Mouse (Mus musculus): ENCODE data around the gene Yes1. TPM values are rescaled to one million over a fixed set of nuclear protein-coding genes. Genes with fewer than 3 reads are reported as not detected.

The Yes1 gene
- 2.5 TPM for polyA plus RNA-seq (2012; fragmentation: generic; extraction: Trizol)
- long read RNA-seq, experiment 1, partial matches to known transcripts = 2 of 4 reads
- long read RNA-seq, experiment 1, other reads (novel, unspliced or antisense) = 0 of 4 reads
- long read RNA-seq, experiment 2, full-length matches to known transcripts = 134 of 150 reads
- long read RNA-seq, experiment 2, partial matches to known transcripts = 5 of 150 reads
- long read RNA-seq, experiment 2, other reads (novel, unspliced or antisense) = 11 of 150 reads

DNA sequence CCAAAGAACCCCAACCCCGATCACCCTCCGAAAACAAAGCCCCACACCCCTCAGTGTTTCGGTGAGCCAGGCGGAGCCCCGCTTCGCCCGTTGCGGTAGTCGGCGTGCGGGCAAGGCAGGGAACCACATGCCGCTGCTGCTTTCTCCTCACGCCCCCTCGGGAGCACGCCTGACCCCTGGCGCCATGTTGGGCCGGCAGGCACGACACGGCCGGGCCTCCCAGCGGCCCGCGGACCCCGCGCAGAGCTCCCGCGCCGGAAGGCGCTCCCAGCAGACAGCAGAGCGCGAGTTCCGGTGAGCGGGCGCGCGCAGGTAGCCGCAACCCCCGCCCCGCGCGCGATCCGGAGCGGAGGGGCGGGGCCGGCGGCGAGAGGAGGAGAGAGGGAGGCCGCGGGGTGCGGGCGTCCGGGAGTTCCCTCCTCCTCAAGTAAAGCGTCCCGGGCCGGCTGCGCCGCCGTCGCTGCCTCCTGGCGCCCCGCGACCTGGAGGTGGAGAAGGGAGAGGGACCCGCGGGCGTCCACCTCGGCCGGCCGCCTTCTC lies at the start of gene Yes1:
Gene Yes1 (plus strand): TSS at position 371 of the 540 bp plus-strand sequence.
- H3K79me2 ChIP-seq (ENCODE audit: control insufficient read depth, insufficient read depth) = peaks cover 29% of the 10 kb centered on the region
- peak within 1 kb of the TSS; percentile 92 for H3ac ChIP-seq (ENCODE audit: control insufficient read depth, insufficient read length, low read depth)
- no peaks in the 10 kb centered on the region for H3K36me3 ChIP-seq (ENCODE audit: control insufficient read depth, insufficient read depth)
- H3K79me3 ChIP-seq (ENCODE audit: low read depth) = peaks cover 8% of the 10 kb centered on the region
- H3K27me3 ChIP-seq (ENCODE audit: control insufficient read depth, insufficient read depth, insufficient read length) = peaks cover under 1% of the 10 kb centered on the region
- TF ChIP-seq MYOD1 (IDR thresholded peaks at IDR 0.05; ENCODE audit: control insufficient read depth, insufficient read length, low read depth) = no peak
- TF ChIP-seq FOSL1 (IDR thresholded peaks at IDR 0.05; ENCODE audit: insufficient read depth, low read length, poor library complexity, severe bottlenecking) = no peak
- no peak for TF ChIP-seq CTCF (IDR thresholded peaks at IDR 0.05; ENCODE audit: control insufficient read depth, insufficient read depth, insufficient read length)
- TF ChIP-seq CEBPB (IDR thresholded peaks at IDR 0.05; ENCODE audit: low read depth) = no peak
- TF ChIP-seq USF1 (IDR thresholded peaks at IDR 0.05; ENCODE audit: low read depth) = no peak
- no peak for TF ChIP-seq MAX (IDR thresholded peaks at IDR 0.05)
- no peak for TF ChIP-seq MYOG (IDR thresholded peaks at IDR 0.05; ENCODE audit: control insufficient read depth, extremely low read depth, insufficient read length)
- H3K4me3 ChIP-seq (ENCODE audit: insufficient read depth, poor library complexity, severe bottlenecking) = peak within 1 kb of the TSS; percentile 71

DNA sequence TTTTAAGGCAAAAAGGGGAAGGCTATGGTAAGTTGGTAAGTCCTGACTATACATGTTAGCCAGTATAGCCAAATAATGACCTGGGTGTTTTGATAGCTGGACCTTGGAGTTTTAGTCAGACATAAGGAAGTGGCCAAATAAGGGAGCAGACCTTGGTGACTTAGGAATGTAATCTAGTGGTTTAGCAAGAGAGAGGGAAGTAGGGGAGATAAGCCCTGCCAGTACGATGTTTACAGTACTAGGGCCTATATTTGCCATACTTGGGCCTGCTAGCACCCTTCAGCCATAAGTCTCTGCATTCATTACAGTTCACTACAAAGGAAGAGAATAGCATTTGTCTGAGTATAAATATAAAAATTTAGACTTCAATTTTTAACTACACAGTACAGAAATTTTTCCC lies 46.3 kb upstream of the Yes1 start:
- H3K79me3 ChIP-seq (ENCODE audit: low read depth) = no peaks in the 10 kb centered on the region
- no peaks in the 10 kb centered on the region for H3K79me2 ChIP-seq (ENCODE audit: control insufficient read depth, insufficient read depth)
- TF ChIP-seq FOSL1 (IDR thresholded peaks at IDR 0.05; ENCODE audit: insufficient read depth, low read length, poor library complexity, severe bottlenecking) (no peak), USF1 (IDR thresholded peaks at IDR 0.05; ENCODE audit: low read depth) (no peak), CEBPB (IDR thresholded peaks at IDR 0.05; ENCODE audit: low read depth) (no peak), MYOD1 (IDR thresholded peaks at IDR 0.05; ENCODE audit: control insufficient read depth, insufficient read length, low read depth) (no peak), MYOG (IDR thresholded peaks at IDR 0.05; ENCODE audit: control insufficient read depth, extremely low read depth, insufficient read length) (no peak), MAX (IDR thresholded peaks at IDR 0.05) (no peak), CTCF (IDR thresholded peaks at IDR 0.05; ENCODE audit: control insufficient read depth, insufficient read depth, insufficient read length) (no peak)
- H3K4me3 ChIP-seq (ENCODE audit: insufficient read depth, poor library complexity, severe bottlenecking) = no peak overlapping the region
- no peaks in the 10 kb centered on the region for H3K27me3 ChIP-seq (ENCODE audit: control insufficient read depth, insufficient read depth, insufficient read length)
- H3ac ChIP-seq (ENCODE audit: control insufficient read depth, insufficient read length, low read depth) = no peak overlapping the region
- H3K36me3 ChIP-seq (ENCODE audit: control insufficient read depth, insufficient read depth) = no peaks in the 10 kb centered on the region

DNA sequence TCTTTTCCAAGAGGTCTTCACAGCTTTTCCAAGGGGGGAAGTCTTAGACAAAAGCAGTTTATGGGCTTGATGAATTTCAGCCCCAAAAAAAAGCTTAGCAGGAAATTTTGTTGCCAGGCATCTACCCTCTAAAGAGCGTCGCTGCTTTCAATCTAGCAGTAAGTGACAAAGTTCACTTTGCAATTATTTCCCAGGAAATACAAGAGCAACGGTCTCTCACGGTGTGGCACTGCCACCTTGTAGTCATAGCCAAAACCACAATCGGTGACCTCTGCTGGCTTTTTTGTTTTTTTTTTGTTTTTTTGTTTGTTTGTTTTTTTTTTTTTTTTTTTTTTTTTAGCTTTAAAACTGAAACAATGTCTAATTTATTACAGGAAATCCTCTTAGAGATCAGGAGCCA lies 39.2 kb upstream of the Yes1 start:
- no peak overlapping the region for H3K4me3 ChIP-seq (ENCODE audit: insufficient read depth, poor library complexity, severe bottlenecking)
- H3K79me3 ChIP-seq (ENCODE audit: low read depth) = no peaks in the 10 kb centered on the region
- H3ac ChIP-seq (ENCODE audit: control insufficient read depth, insufficient read length, low read depth) = no peak overlapping the region
- no peaks in the 10 kb centered on the region for H3K27me3 ChIP-seq (ENCODE audit: control insufficient read depth, insufficient read depth, insufficient read length)
- no peaks in the 10 kb centered on the region for H3K79me2 ChIP-seq (ENCODE audit: control insufficient read depth, insufficient read depth)
- no peak for TF ChIP-seq CEBPB (IDR thresholded peaks at IDR 0.05; ENCODE audit: low read depth)
- no peak for TF ChIP-seq MYOD1 (IDR thresholded peaks at IDR 0.05; ENCODE audit: control insufficient read depth, insufficient read length, low read depth)
- TF ChIP-seq MYOG (IDR thresholded peaks at IDR 0.05; ENCODE audit: control insufficient read depth, extremely low read depth, insufficient read length) = no peak
- TF ChIP-seq MAX (IDR thresholded peaks at IDR 0.05) = no peak
- TF ChIP-seq CTCF (IDR thresholded peaks at IDR 0.05; ENCODE audit: control insufficient read depth, insufficient read depth, insufficient read length) = no peak
- TF ChIP-seq FOSL1 (IDR thresholded peaks at IDR 0.05; ENCODE audit: insufficient read depth, low read length, poor library complexity, severe bottlenecking) = no peak
- no peak for TF ChIP-seq USF1 (IDR thresholded peaks at IDR 0.05; ENCODE audit: low read depth)
- H3K36me3 ChIP-seq (ENCODE audit: control insufficient read depth, insufficient read depth) = no peaks in the 10 kb centered on the region

DNA sequence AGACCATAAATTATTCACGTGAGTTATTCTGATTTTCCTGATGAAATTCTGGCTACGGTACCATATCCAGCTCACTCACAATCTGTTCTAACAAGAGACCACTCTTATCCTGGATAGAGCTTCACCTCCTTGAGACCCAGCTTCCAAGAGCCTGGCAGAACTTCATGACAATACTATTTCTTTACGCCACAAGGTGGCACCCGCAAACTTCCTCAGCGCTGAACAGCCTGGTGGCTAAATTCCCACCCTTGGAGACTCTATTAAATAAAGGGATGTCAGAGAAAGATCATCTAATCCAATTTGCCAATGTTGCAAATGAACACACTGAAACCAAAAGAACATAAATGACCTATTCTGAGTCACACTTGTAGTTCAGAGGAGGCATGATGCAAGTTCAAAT lies 22.8 kb upstream of the Yes1 start:
- Histone ChIP-seq H3K4me3 (ENCODE audit: insufficient read depth, poor library complexity, severe bottlenecking) (no peak overlapping the region), H3K36me3 (ENCODE audit: control insufficient read depth, insufficient read depth) (no peaks in the 10 kb centered on the region), H3K79me3 (ENCODE audit: low read depth) (no peaks in the 10 kb centered on the region), H3K79me2 (ENCODE audit: control insufficient read depth, insufficient read depth) (no peaks in the 10 kb centered on the region), H3K27me3 (ENCODE audit: control insufficient read depth, insufficient read depth, insufficient read length) (no peaks in the 10 kb centered on the region), H3ac (ENCODE audit: control insufficient read depth, insufficient read length, low read depth) (no peak overlapping the region)
- TF ChIP-seq CTCF (IDR thresholded peaks at IDR 0.05; ENCODE audit: control insufficient read depth, insufficient read depth, insufficient read length) (peak; percentile 16), USF1 (IDR thresholded peaks at IDR 0.05; ENCODE audit: low read depth) (no peak)

DNA sequence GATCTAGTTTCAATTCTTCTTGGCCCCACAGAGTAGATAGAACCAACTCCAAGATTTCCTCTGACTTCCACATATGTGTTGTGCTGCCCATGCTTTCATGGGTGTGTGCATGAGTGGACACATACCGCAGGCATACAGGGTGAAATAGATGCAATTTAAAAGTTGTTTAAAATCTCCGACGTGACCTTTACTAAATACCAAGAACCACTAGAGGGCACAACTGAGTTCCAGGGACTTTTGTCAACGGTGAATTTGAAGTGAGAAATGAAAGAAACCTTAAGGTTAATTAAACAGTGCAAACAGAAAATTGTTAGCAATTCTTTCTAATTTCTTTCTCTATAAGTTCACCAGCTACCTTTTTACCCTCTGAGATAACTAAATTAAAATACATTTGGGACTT lies 17.2 kb upstream of the Yes1 start:
- H3K36me3 ChIP-seq (ENCODE audit: control insufficient read depth, insufficient read depth) = no peaks in the 10 kb centered on the region
- H3K79me3 ChIP-seq (ENCODE audit: low read depth) = no peaks in the 10 kb centered on the region
- H3K79me2 ChIP-seq (ENCODE audit: control insufficient read depth, insufficient read depth) = no peaks in the 10 kb centered on the region

More for the DNA sequence above, 17.2 kb upstream of the Yes1 start:
- H3K4me3 ChIP-seq (ENCODE audit: insufficient read depth, poor library complexity, severe bottlenecking) = no peak overlapping the region
- H3ac ChIP-seq (ENCODE audit: control insufficient read depth, insufficient read length, low read depth) = no peak overlapping the region
- H3K27me3 ChIP-seq (ENCODE audit: control insufficient read depth, insufficient read depth, insufficient read length) = no peaks in the 10 kb centered on the region
- no peak for TF ChIP-seq MYOD1 (IDR thresholded peaks at IDR 0.05; ENCODE audit: control insufficient read depth, insufficient read length, low read depth)
- TF ChIP-seq MYOG (IDR thresholded peaks at IDR 0.05; ENCODE audit: control insufficient read depth, extremely low read depth, insufficient read length) = no peak
- TF ChIP-seq FOSL1 (IDR thresholded peaks at IDR 0.05; ENCODE audit: insufficient read depth, low read length, poor library complexity, severe bottlenecking) = no peak
- no peak for TF ChIP-seq USF1 (IDR thresholded peaks at IDR 0.05; ENCODE audit: low read depth)
- TF ChIP-seq CEBPB (IDR thresholded peaks at IDR 0.05; ENCODE audit: low read depth) = no peak
- no peak for TF ChIP-seq MAX (IDR thresholded peaks at IDR 0.05)
- TF ChIP-seq CTCF (IDR thresholded peaks at IDR 0.05; ENCODE audit: control insufficient read depth, insufficient read depth, insufficient read length) = no peak

Measured in C2C12 (cell line).